Mouse (Mus musculus) MEL-GATA-1-ER (cell line): Measurements from ENCODE around the gene Dlg4.
"Not testable (repeated sequence)": the region's sequence is repeated elsewhere in the genome, so short reads cannot be mapped to it uniquely, and the experiment has no call there.

Experiments used
- DNase-seq: peaks from one replicate; pipeline ENCODE4 v3.0.0-alpha.2; 2012; ENCODE audit warnings: low read depth; ENCODE audit errors: extremely low read depth

Gene Dlg4

DNA sequence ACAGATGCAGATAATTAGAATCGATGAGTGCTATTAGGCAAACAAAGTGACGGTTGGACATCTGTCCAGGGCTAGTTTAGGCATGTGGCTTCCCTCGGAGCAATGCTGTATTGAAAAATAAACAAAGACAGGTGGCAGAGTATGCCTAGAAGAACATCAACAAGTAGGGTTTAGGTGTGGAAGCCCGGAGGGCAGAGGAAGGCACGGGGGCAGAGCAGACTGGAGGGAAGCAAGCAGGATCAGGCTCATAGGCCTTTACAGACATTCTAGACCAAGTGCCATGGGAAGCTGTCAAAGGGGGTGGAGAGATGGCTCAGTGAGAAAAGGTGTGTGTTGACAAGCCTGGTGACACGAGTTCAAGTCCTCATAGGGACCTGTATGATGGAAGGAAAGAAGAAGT is 32.6 kb downstream of the Dlg4 start:
- no peak for DNase-seq

DNA sequence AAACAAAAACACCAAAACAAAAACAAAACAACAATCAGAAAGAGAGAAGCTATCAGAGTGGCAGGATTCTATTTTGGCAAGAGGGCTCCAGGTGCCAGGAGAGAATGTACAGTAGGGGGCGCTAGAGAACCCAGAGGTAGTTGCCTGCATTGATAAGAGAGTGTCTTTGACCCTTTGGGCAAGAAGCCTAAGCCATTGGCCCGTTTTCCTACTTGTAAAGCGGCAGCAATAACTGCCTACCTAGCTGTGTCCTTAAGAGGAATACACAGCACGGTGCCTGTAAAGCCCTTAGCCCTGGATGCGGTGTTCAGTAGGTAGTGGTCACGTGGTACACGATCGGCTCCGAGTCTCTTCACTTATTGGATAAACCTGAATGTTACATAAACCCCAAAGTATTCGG is 33.1 kb downstream of the Dlg4 start:
- no peak for DNase-seq

GRCm38 (mm10) chr11:70053156-70053555 is 36.4 kb downstream of the Dlg4 start:
- DNase-seq: no peak

DNA sequence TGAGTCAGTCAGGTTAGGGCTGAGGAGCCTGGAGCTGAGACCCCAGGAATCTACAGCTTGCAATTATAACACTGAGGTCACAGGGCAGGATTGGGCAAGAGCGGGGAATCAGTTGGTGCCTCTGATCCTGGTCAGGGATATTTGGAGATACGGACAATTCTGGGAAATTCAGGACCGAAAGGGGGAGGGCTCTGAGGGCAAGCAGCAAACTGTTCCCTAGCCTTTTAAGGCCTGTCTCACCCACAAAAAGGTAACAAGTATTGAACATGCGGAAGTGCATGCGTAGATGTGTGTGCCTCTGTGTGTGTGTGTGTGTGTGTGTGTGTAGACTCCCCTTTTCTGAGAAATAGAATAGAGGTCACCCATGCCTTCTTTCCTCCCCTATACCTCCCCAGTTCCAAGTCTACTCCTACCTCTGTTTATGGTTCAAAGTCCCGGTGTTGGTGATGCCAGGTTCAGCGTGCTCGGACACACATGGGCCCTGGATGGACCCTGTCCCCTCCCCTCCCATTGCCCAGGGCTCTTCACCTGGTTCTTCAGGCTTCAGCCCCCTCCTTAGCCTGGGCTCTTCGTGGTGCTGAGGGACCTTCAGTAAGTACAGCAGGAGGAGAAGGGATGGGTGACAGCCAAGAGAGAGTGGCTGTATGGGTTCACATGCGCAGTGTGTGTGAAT is 37.3 kb downstream of the Dlg4 start, which contains the start of gene Asgr1:
Asgr1 (plus strand) TSS at position 188 of the 673 bp plus-strand sequence.
- DNase-seq: no peak

GRCm38 (mm10) chr11:70055618-70056214 is 39.0 kb downstream of the Dlg4 start:
- DNase-seq: peak; percentile 38

DNA sequence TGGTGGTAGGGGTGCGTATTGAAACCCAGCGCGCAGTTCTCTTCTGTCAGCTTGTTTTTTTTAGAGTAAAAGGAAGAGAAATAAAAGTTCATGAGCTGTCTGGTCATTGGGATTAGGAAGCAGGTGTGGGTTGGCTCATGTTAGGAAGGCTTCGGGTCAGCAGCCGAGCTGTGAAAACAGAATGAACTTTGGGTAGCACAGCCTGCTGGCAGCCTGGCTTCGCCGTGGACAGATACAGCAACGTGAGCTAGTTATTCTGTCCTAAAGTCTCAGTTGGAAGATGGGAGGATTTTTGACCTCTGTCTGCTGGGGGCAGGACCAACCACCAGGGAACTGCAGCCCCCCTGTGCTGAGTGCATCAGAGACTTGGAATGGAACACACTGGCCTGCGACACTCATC is 41.1 kb downstream of the Dlg4 start:
- DNase-seq: no peak

DNA sequence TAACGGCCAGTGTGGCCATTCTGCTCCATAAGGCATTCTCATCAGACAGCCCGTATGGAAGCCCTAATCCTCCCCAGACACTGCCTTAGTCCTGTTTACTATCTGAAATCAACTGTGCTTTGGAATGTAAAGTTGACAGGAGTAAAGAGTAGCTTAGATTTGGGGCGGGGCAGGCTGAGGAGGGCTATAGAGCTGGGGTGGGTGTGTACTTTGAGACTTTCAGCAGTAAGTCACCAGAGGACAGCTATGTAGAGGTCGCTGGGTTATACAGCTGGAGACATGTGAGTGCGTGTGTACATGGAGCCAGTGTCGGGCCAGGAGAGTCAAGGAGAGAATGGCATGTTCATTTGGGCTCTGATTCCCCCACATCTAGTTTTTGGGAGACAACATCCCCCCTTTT is 43.2 kb downstream of the Dlg4 start:
- no peak for DNase-seq

DNA sequence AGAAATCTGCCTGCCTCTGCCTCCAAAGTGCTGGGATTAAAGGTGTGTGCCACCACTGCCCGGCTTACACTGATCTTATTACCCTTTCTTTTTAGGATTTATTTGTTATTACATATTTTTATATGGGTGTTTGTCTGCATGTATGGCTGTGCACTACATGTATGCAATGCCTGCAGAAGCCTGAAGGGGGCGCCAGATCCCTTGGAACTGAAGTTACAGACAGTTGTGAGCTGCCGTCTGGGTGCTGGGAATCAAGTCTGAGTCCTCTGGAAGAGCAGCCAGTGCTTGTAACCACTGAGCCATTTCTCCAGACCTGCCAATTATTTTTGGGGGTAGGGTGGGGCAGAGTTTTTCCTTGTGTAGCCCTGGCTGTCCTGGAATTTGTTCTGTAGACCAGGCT is 46.3 kb downstream of the Dlg4 start:
- no peak for DNase-seq

- DNase-seq: no peak
Observed at GRCm38 (mm10) chr11:70066701-70067100, 50.0 kb downstream of the Dlg4 start.

DNA sequence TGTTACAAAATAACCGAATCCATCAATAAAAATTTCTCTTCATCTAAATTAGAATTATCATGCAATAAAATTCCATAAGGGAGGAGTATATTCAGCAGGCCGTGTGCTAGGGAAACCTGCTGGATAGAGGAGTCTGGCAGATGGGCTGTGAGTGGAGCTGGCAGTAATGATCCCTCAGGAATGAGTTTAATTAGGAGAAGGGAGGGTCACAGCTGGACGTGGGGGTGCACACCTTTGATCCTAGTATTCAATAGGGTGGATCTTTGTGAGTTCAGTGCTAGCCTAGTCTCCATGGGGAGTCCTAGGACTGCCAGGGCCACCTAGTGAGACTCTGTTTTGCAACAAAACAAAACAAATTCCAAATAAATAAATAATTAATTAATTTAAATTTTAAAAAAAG is 51.5 kb downstream of the Dlg4 start:
- DNase-seq: no peak

- no peak for DNase-seq
Observed at GRCm38 (mm10) chr11:70070057-70070456, 53.3 kb downstream of the Dlg4 start.

DNA sequence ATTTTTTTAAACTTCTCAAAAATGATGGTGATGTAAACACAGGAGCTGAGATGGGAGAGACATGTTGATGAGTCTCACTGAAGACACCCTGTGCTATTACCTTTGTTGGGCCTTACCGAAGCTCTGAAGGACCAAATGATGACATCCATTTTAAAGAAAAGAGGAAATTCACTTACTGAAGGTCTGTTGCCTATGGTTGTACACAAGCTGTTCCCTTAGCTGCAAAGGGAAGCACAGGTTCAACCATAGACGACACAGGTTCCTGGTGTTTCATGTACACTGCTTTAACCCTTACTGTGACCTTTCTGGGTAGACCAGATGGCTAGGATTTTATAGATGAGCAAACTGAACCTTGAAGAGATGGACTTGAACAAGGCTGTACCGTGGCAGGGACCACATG is 53.9 kb downstream of the Dlg4 start:
- DNase-seq: not testable (repeated sequence)

GRCm38 (mm10) chr11:70074379-70075071 is 57.8 kb downstream of the Dlg4 start:
- DNase-seq: peak; percentile 68

DNA sequence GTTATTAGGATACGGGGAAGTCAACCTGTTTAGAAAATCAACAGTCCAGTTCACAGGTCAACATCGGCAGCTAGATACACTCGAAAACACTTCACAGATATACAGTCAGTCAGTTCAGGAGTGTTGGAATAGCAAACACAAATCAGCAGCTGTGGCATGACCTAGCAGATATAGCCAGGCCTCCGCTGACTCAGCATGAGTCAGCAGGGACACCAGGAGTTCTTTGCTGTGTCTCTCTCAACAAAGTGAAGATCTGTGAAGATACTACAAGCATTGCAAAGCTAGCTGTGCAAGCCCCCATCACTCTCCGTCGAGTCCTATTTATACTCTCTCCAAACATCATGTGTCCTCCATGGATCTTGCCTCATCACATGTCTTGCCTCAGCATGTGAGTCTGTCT is 58.8 kb downstream of the Dlg4 start:
- DNase-seq: peak; percentile 54

GRCm38 (mm10) chr11:70077441-70077840 is 60.7 kb downstream of the Dlg4 start:
- no peak for DNase-seq

- DNase-seq: no peak
Observed at GRCm38 (mm10) chr11:70079175-70079574, 62.4 kb downstream of the Dlg4 start.

DNA sequence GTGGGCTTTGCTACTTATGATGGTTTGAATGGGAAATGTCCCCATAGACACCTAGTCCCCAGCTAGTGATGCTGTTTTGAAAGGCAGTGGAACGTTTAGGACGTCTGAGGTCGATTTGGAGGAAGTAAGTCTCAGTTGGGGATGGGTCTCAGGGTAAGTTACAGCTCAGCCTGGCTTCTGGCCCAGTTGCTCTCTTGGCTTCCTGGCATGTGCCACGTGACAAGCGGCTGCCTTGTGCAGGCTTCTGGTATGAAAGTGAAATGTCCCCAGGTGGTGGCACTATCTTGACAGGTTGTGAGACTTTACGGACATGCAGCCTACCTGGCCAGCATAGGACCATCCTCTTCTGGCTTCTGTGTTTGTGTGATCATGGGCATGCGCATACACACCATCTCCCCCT is 63.2 kb downstream of the Dlg4 start:
- no peak for DNase-seq

DNA sequence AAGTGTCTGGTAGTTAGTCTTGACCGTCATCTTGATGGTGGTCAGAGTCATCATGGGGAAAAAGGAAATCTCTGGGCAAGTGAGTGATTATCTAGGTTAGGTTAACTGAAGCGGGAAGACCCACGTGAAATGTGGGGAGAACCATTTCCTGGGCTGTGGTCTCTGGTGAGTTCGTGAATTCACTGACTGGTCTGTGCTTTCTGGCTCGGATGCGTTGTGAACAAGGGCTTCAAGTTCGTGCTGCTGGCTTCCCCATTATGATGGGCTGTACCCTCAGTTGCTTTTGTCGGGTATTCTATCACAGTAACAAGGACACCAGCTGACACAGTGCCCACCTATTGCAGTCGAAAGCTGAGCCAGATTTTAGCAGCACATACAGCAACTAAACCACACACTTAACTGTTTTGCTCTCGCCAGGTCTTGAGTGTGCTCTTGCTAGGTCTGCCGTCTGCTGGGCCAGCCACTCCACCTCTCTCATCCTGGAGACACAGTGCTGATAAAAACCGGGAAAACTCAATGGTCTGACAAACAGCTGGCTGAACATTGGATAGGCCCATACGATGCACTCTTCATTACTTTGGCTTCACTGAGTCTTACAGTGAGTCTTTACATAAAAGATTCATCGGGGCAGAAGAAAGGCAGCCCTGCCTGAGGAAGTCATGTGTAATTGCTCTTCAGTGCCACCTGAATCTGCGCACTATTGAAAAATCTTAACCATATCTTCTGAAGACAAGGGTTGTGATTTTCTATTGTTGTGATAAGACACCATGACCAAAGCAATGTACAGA is 64.3 kb downstream of the Dlg4 start:
- no peak for DNase-seq

- no peak for DNase-seq
Observed at GRCm38 (mm10) chr11:70084563-70084962, 67.8 kb downstream of the Dlg4 start.

GRCm38 (mm10) chr11:70091986-70092783 is 75.4 kb downstream of the Dlg4 start, which contains the start of gene Asgr2:
Asgr2 (plus strand) TSS chr11:70092644.
- DNase-seq: no peak
